Comparison of ENCODE assay signal across 14 mouse cellular contexts in genomic region chr4:107808655-107809054, GRCm38 (mm10).
"Had no signal": no experiment of that assay in that cellular context is flagged by ENCODE, and none has a peak within 500 bp of the region (broad histone marks: within the 10 kb centered on the region; RNA-seq: fewer than 3 reads in every experiment).

No protein-coding gene starts in this region.

- H3K9ac ChIP-seq: kidney, embryonic 15.5 days; limb, embryonic 13.5 days; liver, embryonic 15.5 days; lung, embryonic 14.5 days; midbrain, embryonic 12.5 days; neural tube, embryonic 15.5 days had no signal

- H3K4me3 ChIP-seq: kidney, embryonic 15.5 days; limb, embryonic 13.5 days; liver, embryonic 15.5 days; megakaryocyte, embryonic 14.5 days; midbrain, embryonic 12.5 days; neural tube, embryonic 15.5 days had no signal

- H3K9me3 ChIP-seq: kidney, embryonic 15.5 days; limb, embryonic 13.5 days; liver, embryonic 15.5 days; megakaryocyte, embryonic 14.5 days; midbrain, embryonic 12.5 days; neural tube, embryonic 15.5 days had no signal

- H3K27me3 ChIP-seq: liver, embryonic 15.5 days; megakaryocyte, embryonic 14.5 days; neural tube, embryonic 15.5 days had no signal

- H3K36me3 ChIP-seq: kidney, embryonic 15.5 days; limb, embryonic 13.5 days had no signal

- H3K27ac ChIP-seq: kidney, embryonic 15.5 days; limb, embryonic 13.5 days; liver, embryonic 15.5 days; midbrain, embryonic 12.5 days; neural tube, embryonic 15.5 days had no signal

- DNase-seq: kidney, postnatal 14 days; left cerebral cortex, postnatal 4 days; lung, embryonic 14.5 days; lung, postnatal 10 days; lung, postnatal 4 days; right cerebral cortex, adult 18-20 months; right cerebral cortex, postnatal 25 days; thymus, postnatal 4 days had no signal

- H3K4me2 ChIP-seq: kidney, embryonic 15.5 days; limb, embryonic 13.5 days; liver, embryonic 15.5 days; lung, embryonic 14.5 days; midbrain, embryonic 12.5 days had no signal
